Mouse (Mus musculus) cerebellum, adult 2 months (tissue): ENCODE data around the gene Ulk1. TPM values are rescaled to one million over a fixed set of nuclear protein-coding genes. Genes with fewer than 3 reads are reported as not detected.

Experiments
- DNase-seq, 2 experiments: peaks; one replicate each; pipeline ENCODE4 v3.0.0; 2021
- H3K27ac ChIP-seq: fragments of 200-500 bp; 2 replicates; pipeline ENCODE4 v1.5.1; 2012; ENCODE audit warnings: low read length, control low read depth, inconsistent platforms; ENCODE audit not compliant: insufficient read depth
- H3K27me3 ChIP-seq: fragments of 200-500 bp; 2 replicates; pipeline ENCODE4 v1.6.1; 2012; ENCODE audit warnings: inconsistent platforms, mild to moderate bottlenecking, low read length, moderate library complexity; ENCODE audit not compliant: control insufficient read depth, insufficient read depth
- H3K4me1 ChIP-seq: fragments of 200-500 bp; 2 replicates; pipeline ENCODE4 v1.6.1; 2011; ENCODE audit warnings: low read length; ENCODE audit not compliant: control insufficient read depth, insufficient read depth
- H3K4me3 ChIP-seq: fragments of 200-500 bp; replicated peaks from 2 replicates; pipeline ENCODE3; 2011; ENCODE audit warnings: mild to moderate bottlenecking, low read depth, low read length, control low read depth; ENCODE audit not compliant: insufficient read depth
- CTCF ChIP-seq: fragments of 200-500 bp; IDR thresholded peaks from 2 replicates; pipeline ENCODE4 v1.5.1; 2011; ENCODE audit warnings: low read depth, mild to moderate bottlenecking, control low read depth, low read length, moderate library complexity, borderline replicate concordance; ENCODE audit not compliant: insufficient read depth
- POLR2A ChIP-seq: fragments of 200-500 bp; IDR thresholded peaks from 2 replicates; pipeline ENCODE4 v1.6.1; 2011; ENCODE audit warnings: low read length, control low read depth, borderline replicate concordance; ENCODE audit not compliant: insufficient read depth
- WGBS: fragments of 180-500 bp; shearing (Covaris S2); methylation state at CpG from one replicate; pipeline ENCODE4 v1.1.7; 2018; 5-methylcytosine and 5-hydroxymethylcytosine counted together
- polyA plus RNA-seq: library from polyadenylated mRNA; depleted of rRNA; stranded (reverse); fragments of >200 nt; gene quantifications from 2 replicates; pipeline ENCODE4 v1.2.3, GENCODE M21; 2012; rRNA removed

Ulk1 gene
- polyA plus RNA-seq, 1 experiment: 94.7 TPM

- TF ChIP-seq CTCF (peak; percentile 66), POLR2A (peak; percentile 81)
- under 1% methylated on average over 83 of the region's 83 CpGs for WGBS
- Histone ChIP-seq H3K4me1 (0 out of 2 replicates have a peak, but pooled peaks cover 3% of the 10 kb centered on the region), H3K4me3 (peak within 1 kb of the TSS; percentile 79), H3K27ac (peak within 1 kb of the TSS; percentile 72), H3K27me3 (no peaks in the 10 kb centered on the region)
- peak; percentile 100 for DNase-seq
Measured at GRCm38 (mm10) chr5:110770448-110771158, 39.3 kb downstream of the Ulk1 start, which contains the start of gene Ep400. Gene Ep400, minus strand, starts transcription at chr5:110770717.

GRCm38 (mm10) chr5:110770031-110770445, 39.9 kb downstream of the Ulk1 start:
- peak overlapping the region; percentile 72 for H3K27ac ChIP-seq
- DNase-seq: no peak
- peak overlapping the region; percentile 79 for H3K4me3 ChIP-seq
- H3K4me1 ChIP-seq: 0 out of 2 replicates have a peak, but pooled peaks cover 3% of the 10 kb centered on the region
- under 1% methylated on average over 57 of the region's 58 CpGs for WGBS
- TF ChIP-seq CTCF: no peak
- TF ChIP-seq POLR2A: no peak
- H3K27me3 ChIP-seq: no peaks in the 10 kb centered on the region

- TF ChIP-seq CTCF (no peak), POLR2A (no peak)
- H3K27ac ChIP-seq: no peak overlapping the region
- DNase-seq: no peak
- 45% methylated on average over 4 of the region's 4 CpGs for WGBS
- H3K4me1 ChIP-seq: 0 out of 2 replicates have a peak, but pooled peaks cover 3% of the 10 kb centered on the region
- no peaks in the 10 kb centered on the region for H3K27me3 ChIP-seq
- H3K4me3 ChIP-seq: peak overlapping the region; percentile 79
Measured at GRCm38 (mm10) chr5:110769272-110769671, 40.6 kb downstream of the Ulk1 start.

- H3K4me3 ChIP-seq: no peak overlapping the region
- H3K27me3 ChIP-seq: no peaks in the 10 kb centered on the region
- H3K4me1 ChIP-seq: no peaks in the 10 kb centered on the region
- no peak for TF ChIP-seq CTCF
- TF ChIP-seq POLR2A: no peak
- DNase-seq: no peak
- no peak overlapping the region for H3K27ac ChIP-seq
- WGBS: 93% methylated on average over 8 of the region's 8 CpGs
Measured at GRCm38 (mm10) chr5:110763890-110764289, 46.0 kb downstream of the Ulk1 start.

- no peak for DNase-seq
- 74% methylated on average over 1 of the region's 1 CpGs for WGBS
- no peak for TF ChIP-seq CTCF
Measured at GRCm38 (mm10) chr5:110745021-110745420, 64.9 kb downstream of the Ulk1 start.

GRCm38 (mm10) chr5:110739496-110740275, 70.2 kb downstream of the Ulk1 start:
- Histone ChIP-seq H3K4me3 (no peak overlapping the region), H3K4me1 (no peaks in the 10 kb centered on the region), H3K27ac (no peak overlapping the region), H3K27me3 (no peaks in the 10 kb centered on the region)
- TF ChIP-seq POLR2A (no peak), CTCF (no peak)
- WGBS: 90% methylated on average over 7 of the region's 7 CpGs
- DNase-seq: no peak

More at GRCm38 (mm10) chr5:110745021-110745420, 64.9 kb downstream of the Ulk1 start:
- no peak overlapping the region for H3K27ac ChIP-seq
- H3K4me3 ChIP-seq: no peak overlapping the region
- H3K4me1 ChIP-seq: peaks cover 3% of the 10 kb centered on the region; the same call in 1 of the 2 replicates
- H3K27me3 ChIP-seq: no peaks in the 10 kb centered on the region

GRCm38 (mm10) chr5:110735606-110736005, 74.3 kb downstream of the Ulk1 start:
- no peak for DNase-seq
- H3K27me3 ChIP-seq: no peaks in the 10 kb centered on the region
- 71% methylated on average over 1 of the region's 1 CpGs for WGBS
- TF ChIP-seq CTCF: no peak
- no peak for TF ChIP-seq POLR2A
- H3K4me1 ChIP-seq: no peaks in the 10 kb centered on the region
- H3K4me3 ChIP-seq: no peak overlapping the region
- no peak overlapping the region for H3K27ac ChIP-seq

Other genes with a start within 250 kb of the Ulk1 start
- 37.3 and 38.3 TPM in 2 replicates for gene Noc4l, start 156.7 kb downstream of the Ulk1 start, polyA plus RNA-seq
- 20.8 and 25.2 TPM in 2 replicates for gene Ddx51, start 156.6 kb downstream of the Ulk1 start, polyA plus RNA-seq
- 36.4 and 43.1 TPM in 2 replicates for gene Ep400, start 39.4 kb downstream of the Ulk1 start, polyA plus RNA-seq
- 26.5 and 28.8 TPM in 2 replicates for gene Pus1, start 29.4 kb downstream of the Ulk1 start, polyA plus RNA-seq
- gene Hscb, start 29.7 kb upstream of the Ulk1 start, polyA plus RNA-seq: 21.6 and 24.4 TPM in 2 replicates
- 2.2 and 3.3 TPM in 2 replicates for gene Chek2, start 29.9 kb upstream of the Ulk1 start, polyA plus RNA-seq
- gene Ttc28, start 69.7 kb upstream of the Ulk1 start, polyA plus RNA-seq: 5.5 and 6.7 TPM in 2 replicates